Mouse (Mus musculus): ENCODE data around the gene Epp13. TPM values are rescaled to one million over a fixed set of nuclear protein-coding genes. Genes with fewer than 3 reads are reported as not detected.
A peak's percentile ranks its signal among the peaks of the same experiment; 100 is the strongest.

The Epp13 gene
- total and polyA plus RNA-seq, 3 experiments: not detected

DNA sequence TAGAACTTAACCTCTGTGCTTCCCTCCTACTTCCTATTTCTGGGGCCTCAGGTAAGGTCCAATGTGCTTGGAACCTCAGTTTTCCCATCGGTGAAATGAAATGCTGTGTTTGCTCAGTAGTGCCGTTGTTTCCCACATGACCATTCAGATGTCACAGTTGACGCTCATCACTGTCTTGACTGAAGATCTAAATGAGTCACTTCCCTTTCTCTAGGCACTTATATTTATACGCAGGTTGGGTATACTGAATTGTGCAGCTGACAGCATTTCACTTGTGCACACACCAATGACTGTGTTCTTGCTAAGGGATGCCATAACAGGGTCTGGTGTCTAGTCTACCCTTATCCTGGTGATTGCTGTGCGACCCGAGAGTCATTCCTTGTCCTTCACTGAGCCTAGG is 32.9 kb downstream of the Epp13 start:
- Histone ChIP-seq H3K27ac (ENCODE audit: insufficient read depth, low read depth) (no peak overlapping the region), H3K4me1 (ENCODE audit: control insufficient read depth in 1 of 2, insufficient read depth in 2 of 2) (peaks cover 11 to 26% of the 10 kb centered on the region in 2 experiments; a peak in 3 of 4 replicates)
- dilution Hi-C loops (cut with MboI; ENCODE audit: extremely low pct_ligation_motif_present, extremely low pct_unique_long_range_greater_than_20kb, low sequenced_read_pairs): no loop called here

DNA sequence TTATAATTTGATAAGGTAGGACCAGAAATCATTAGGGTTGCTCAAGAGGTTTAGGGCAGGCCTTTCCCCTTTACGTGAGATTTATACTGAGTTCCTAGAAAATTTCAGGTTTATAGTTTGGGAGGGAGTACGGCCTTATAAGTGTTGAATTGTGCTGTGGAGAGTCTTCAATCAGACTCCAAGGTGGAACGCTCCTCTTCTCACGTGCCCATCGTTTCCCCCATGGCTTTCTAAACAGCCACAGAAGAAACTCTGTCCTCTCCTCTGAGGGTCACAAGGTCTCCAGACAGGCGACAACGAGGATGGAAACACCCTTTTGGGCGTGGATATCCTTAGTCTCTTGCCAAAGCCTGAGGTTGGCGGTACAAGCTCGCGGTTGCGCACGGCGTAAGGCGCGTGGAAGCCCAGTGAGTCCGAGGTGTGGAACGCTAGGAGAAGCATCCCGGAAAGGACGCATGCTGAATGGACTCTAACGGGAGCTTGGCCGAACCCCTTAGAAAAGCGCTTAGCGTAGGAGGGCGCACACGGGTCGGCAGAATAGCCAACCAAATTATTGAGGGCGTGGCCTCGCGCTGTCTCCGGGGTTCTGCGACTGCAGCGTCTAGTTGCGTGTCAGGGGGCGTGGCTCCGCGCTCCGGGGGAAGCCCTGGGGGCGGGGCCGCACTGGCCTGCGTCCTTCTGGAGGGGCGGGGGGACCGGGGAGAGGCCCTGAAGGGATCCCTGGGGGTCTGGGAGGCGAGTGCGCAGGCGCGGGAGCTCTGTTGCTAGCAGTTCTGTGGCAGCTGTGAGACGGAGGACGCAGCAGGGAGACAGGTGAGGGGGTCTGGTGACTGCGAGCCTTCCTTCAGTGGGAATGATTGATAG is 33.6 kb downstream of the Epp13 start, which contains the start of gene Zfp667:
Gene Zfp667 (plus strand): TSS at position 738 of the 864 bp plus-strand sequence.
- dilution Hi-C loops (cut with MboI; ENCODE audit: extremely low pct_ligation_motif_present, extremely low pct_unique_long_range_greater_than_20kb, low sequenced_read_pairs) (no loop called here), in situ Hi-C loops (cut with MboI; ENCODE audit: low pct_ligation_motif_present, low pct_unique_long_range_greater_than_20kb, low sequenced_read_pairs) (loop anchor here (25.0 kb wide), 1 partner anchor 101 kb away; the partner anchor contains the start of genes Smim17 and Zfp28)
- no peaks in the 10 kb centered on the region for H3K27me3 ChIP-seq (replicated peaks)
- peaks cover 11 to 33% of the 10 kb centered on the region in 2 experiments; a peak in 3 of 4 replicates for H3K4me1 ChIP-seq (ENCODE audit: control insufficient read depth in 1 of 2, insufficient read depth in 2 of 2)
- peak within 1 kb of the TSS; percentile 57 to 74 (median 60) for H3K4me3 ChIP-seq (replicated peaks in 1 of 3; ENCODE audit: low read depth in 2 of 3, low read length in 2 of 3, poor library complexity in 1 of 3)
- no peaks in the 10 kb centered on the region for H3K9me3 ChIP-seq (replicated peaks; ENCODE audit: low read length)
- H3K4me2 ChIP-seq (ENCODE audit: insufficient read depth, low read depth, poor library complexity, severe bottlenecking): peak within 1 kb of the TSS; percentile 53
- H3K79me2 ChIP-seq (replicated peaks; ENCODE audit: control insufficient read depth, extremely low read depth, insufficient read depth, poor library complexity, severe bottlenecking): no peaks in the 10 kb centered on the region; the same call in 1 of the 2 replicates
- H3K27ac ChIP-seq (ENCODE audit: insufficient read depth, low read depth): 0 out of 2 replicates have a peak within 1 kb of the TSS, but pooled peaks have one; percentile 19
- H3K36me3 ChIP-seq (replicated peaks in 1 of 2; ENCODE audit: control insufficient read depth in 1 of 2, insufficient read depth in 1 of 2, low read length in 1 of 2): peaks cover 0 to 3% of the 10 kb centered on the region in 2 experiments
- H3K9ac ChIP-seq (ENCODE audit: insufficient read depth, low read depth): peak within 1 kb of the TSS; percentile 28; the same call in 1 of the 2 replicates
- DNase-seq (ENCODE audit: extremely low read depth): peak; percentile 96
- TF ChIP-seq RCOR1 (conservative IDR thresholded peaks at IDR 0.05; ENCODE audit: low read depth, low read length) (no peak), TCF12 (IDR thresholded peaks at IDR 0.05; ENCODE audit: low read depth, low read length) (0 out of 2 replicates have a peak, but pooled peaks have one; percentile 30), CHD1 (IDR thresholded peaks at IDR 0.05; ENCODE audit: low read depth, low read length) (no peak), MAFK (IDR thresholded peaks at IDR 0.05; ENCODE audit: insufficient replicate concordance, low read length) (no peak), POLR2A (IDR thresholded peaks at IDR 0.05; ENCODE audit: low read depth, low read length) (peak; percentile 62), NRF1 (IDR thresholded peaks at IDR 0.05; ENCODE audit: low read depth, low read length) (peak; percentile 86), MAZ (IDR thresholded peaks at IDR 0.05; ENCODE audit: low read depth, low read length) (peak; percentile 79), JUN (IDR thresholded peaks at IDR 0.05; ENCODE audit: insufficient read depth, low read depth, low read length) (no peak), CHD2 (IDR thresholded peaks at IDR 0.05; ENCODE audit: low read length) (peak; percentile 59; the same call in 1 of the 2 replicates), UBTF (IDR thresholded peaks at IDR 0.05; ENCODE audit: low read depth, low read length) (no peak), PAX5 (IDR thresholded peaks at IDR 0.05; ENCODE audit: low read length) (no peak), MEF2A (IDR thresholded peaks at IDR 0.05; ENCODE audit: borderline replicate concordance, low read depth, low read length) (no peak), POLR2AphosphoS2 (IDR thresholded peaks at IDR 0.05; ENCODE audit: low read depth, low read length) (no peak), BHLHE40 (IDR thresholded peaks at IDR 0.05; ENCODE audit: low read depth, low read length) (peak; percentile 70), USF1 (IDR thresholded peaks at IDR 0.05; ENCODE audit: low read depth, low read length) (no peak), ZMIZ1 (IDR thresholded peaks at IDR 0.05; ENCODE audit: low read depth, low read length) (no peak; the same call in 1 of the 2 replicates), SIN3A (IDR thresholded peaks at IDR 0.05; ENCODE audit: low read length) (peak; percentile 6; the same call in 1 of the 2 replicates), HCFC1 (IDR thresholded peaks at IDR 0.05; ENCODE audit: low read depth, low read length) (peak; percentile 26), JUND (conservative IDR thresholded peaks at IDR 0.05; ENCODE audit: low read depth, low read length) (no peak), NELFE (IDR thresholded peaks at IDR 0.05; ENCODE audit: low read depth, low read length) (peak; percentile 54; the same call in 1 of the 2 replicates), ZC3H11A (IDR thresholded peaks at IDR 0.05; ENCODE audit: low read depth, low read length) (no peak), ELF1 (IDR thresholded peaks at IDR 0.05; ENCODE audit: low read depth, low read length) (0 out of 2 replicates have a peak, but pooled peaks have one; percentile 21), IRF4 (IDR thresholded peaks at IDR 0.05; ENCODE audit: low read depth, low read length) (peak; percentile 12; the same call in 1 of the 2 replicates), CTCF (conservative IDR thresholded peaks at IDR 0.05 in 1 of 2, IDR thresholded peaks at IDR 0.05 in 1 of 2; ENCODE audit: low read depth in 2 of 2, low read length in 2 of 2) (0 out of 4 replicates have a peak, but pooled peaks of 1 of the 2 experiments have one; percentile 3)

More for the DNA sequence above, 32.9 kb downstream of the Epp13 start:
- no peaks in the 10 kb centered on the region for H3K9me3 ChIP-seq (replicated peaks; ENCODE audit: low read length)
- peak overlapping the region; percentile 28; the same call in 1 of the 2 replicates for H3K9ac ChIP-seq (ENCODE audit: insufficient read depth, low read depth)
- in situ Hi-C loops (cut with MboI; ENCODE audit: low pct_ligation_motif_present, low pct_unique_long_range_greater_than_20kb, low sequenced_read_pairs): loop anchor here (25.0 kb wide), 1 partner anchor 102 kb away; the partner anchor contains the start of genes Smim17 and Zfp28
- no peaks in the 10 kb centered on the region; the same call in 1 of the 2 replicates for H3K79me2 ChIP-seq (replicated peaks; ENCODE audit: control insufficient read depth, extremely low read depth, insufficient read depth, poor library complexity, severe bottlenecking)
- peak overlapping the region; percentile 32 for H3K4me2 ChIP-seq (ENCODE audit: insufficient read depth, low read depth, poor library complexity, severe bottlenecking)
- no peak overlapping the region for H3K4me3 ChIP-seq (replicated peaks in 1 of 3; ENCODE audit: low read depth in 2 of 3, low read length in 2 of 3, poor library complexity in 1 of 3)
- TF ChIP-seq NELFE (IDR thresholded peaks at IDR 0.05; ENCODE audit: low read depth, low read length) (0 out of 2 replicates have a peak, but pooled peaks have one; percentile 6), MXI1 (IDR thresholded peaks at IDR 0.05; ENCODE audit: low read depth, low read length) (no peak), SIN3A (IDR thresholded peaks at IDR 0.05; ENCODE audit: low read length) (peak; percentile 25; the same call in 1 of the 2 replicates), KAT2A (IDR thresholded peaks at IDR 0.05; ENCODE audit: insufficient replicate concordance, low read length) (no peak), TBP (conservative IDR thresholded peaks at IDR 0.05; ENCODE audit: low read depth, low read length) (0 out of 2 replicates have a peak, but pooled peaks have one; percentile 31), JUN (IDR thresholded peaks at IDR 0.05; ENCODE audit: insufficient read depth, low read depth, low read length) (peak; percentile 33; the same call in 1 of the 2 replicates), EP300 (IDR thresholded peaks at IDR 0.05; ENCODE audit: low read length) (peak; percentile 21; the same call in 1 of the 2 replicates), HCFC1 (IDR thresholded peaks at IDR 0.05; ENCODE audit: low read depth, low read length) (0 out of 2 replicates have a peak, but pooled peaks have one; percentile 17), E2F4 (IDR thresholded peaks at IDR 0.05; ENCODE audit: insufficient replicate concordance, low read depth, low read length) (no peak), JUND (conservative IDR thresholded peaks at IDR 0.05; ENCODE audit: low read depth, low read length) (peak; percentile 62), ETS1 (conservative IDR thresholded peaks at IDR 0.05; ENCODE audit: low read depth, low read length) (peak; percentile 56), IRF4 (IDR thresholded peaks at IDR 0.05; ENCODE audit: low read depth, low read length) (peak; percentile 6; the same call in 1 of the 2 replicates)
- peak; percentile 72 for DNase-seq (ENCODE audit: extremely low read depth)
- peaks cover 0 to 5% of the 10 kb centered on the region in 2 experiments for H3K36me3 ChIP-seq (replicated peaks in 1 of 2; ENCODE audit: control insufficient read depth in 1 of 2, insufficient read depth in 1 of 2, low read length in 1 of 2)
- H3K27me3 ChIP-seq (replicated peaks): no peaks in the 10 kb centered on the region

All from CH12.LX (cell line).